Mouse (Mus musculus) layer of hippocampus, postnatal 36 days (tissue): ENCODE results near the gene Tnfrsf19. TPM values are rescaled to one million over a fixed set of nuclear protein-coding genes. Genes with fewer than 3 reads are reported as not detected.

ENCODE experiments used
- DNase-seq, 2 experiments: peaks; one replicate each; pipeline ENCODE4 v3.0.0; 2022
- total RNA-seq, 2 experiments: library from RNA; stranded (reverse); gene quantifications; 2 replicates each; pipeline ENCODE4 v1.2.3; 2021

Tnfrsf19 gene
- total RNA-seq, 2 experiments from 2014 or later, result 48.4 to 48.7 TPM

DNA sequence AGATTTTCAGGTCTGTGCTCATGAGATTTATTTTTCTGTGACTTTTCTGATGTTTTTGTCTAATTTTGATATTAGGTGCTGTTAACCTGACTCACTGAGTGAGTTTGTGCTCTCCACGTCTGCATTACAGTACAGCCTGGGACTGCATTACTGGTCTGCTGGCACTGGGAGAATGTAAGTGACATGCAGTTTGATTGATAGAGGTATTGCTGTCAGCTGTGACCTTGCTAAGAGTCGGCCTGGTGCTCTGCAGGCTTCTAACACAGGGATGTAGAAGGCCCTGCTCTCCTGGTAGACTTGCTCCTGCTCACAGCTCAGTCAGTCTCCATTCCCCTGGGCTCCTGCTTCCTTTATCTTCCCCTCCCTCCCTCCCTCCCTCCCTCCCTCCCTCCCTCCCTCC, 25.3 kb downstream of the Tnfrsf19 start:
- DNase-seq, result no peak

DNA sequence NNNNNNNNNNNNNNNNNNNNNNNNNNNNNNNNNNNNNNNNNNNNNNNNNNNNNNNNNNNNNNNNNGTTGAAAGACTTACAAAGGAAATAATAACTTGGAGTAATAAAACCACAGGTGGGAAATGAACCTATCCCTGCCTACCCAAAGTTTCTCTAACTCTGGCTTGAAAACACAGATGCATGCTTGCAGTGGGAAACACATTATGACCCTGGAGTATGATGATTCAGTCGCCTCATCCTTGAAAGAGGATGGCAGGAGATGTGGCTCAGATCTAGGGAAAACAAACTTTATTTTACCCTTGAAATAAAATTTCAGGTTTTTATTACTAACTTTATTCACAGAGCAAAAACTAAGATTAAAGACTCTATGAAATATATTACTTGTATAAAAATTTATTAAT, 26.4 kb downstream of the Tnfrsf19 start:
- no peak for DNase-seq

DNA sequence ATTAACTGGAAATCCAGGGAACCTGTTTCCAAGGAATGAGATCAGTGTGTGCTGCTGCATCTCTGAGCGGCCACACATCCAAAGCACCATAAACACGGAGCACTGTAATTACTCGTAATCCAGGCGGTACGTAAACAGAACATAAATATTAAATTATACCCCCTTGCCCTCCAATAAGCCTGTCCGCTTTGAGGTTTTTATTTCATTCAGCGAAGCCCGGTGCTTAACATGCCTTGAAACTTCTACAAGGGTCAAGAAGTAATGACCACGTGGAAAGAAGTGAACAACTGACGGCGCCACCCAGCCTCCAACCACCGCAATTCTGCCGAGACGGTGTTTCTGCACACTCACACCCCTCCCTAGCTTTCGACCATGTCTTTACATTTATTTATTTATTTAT, 31.7 kb downstream of the Tnfrsf19 start:
- no peak for DNase-seq

DNA sequence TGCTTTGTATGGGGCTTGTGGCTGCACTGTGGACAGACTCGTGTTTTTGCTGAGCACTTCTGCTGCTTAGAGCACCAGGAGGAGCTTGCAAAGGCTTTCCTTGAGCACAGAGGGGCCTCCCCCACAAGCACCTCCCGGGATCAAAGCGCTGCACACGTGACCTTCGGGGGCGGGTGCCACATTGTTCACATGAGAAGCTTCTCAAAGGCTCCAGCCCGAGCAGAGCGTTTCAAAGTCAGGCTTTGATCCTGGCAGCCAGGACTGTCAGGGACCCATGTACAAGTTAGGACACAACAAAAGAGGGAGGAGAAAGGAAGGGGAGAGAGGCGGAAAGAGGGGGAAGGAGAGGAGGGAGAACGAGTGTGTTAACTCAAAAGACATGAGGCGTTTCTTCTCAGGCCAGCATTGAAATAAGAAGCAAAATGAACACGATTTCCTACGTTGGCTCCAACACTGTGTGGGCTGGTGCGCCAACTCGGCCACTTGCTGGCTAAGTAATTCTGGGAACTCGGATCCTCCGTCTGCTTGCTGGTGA, 33.8 kb downstream of the Tnfrsf19 start:
- peak; percentile 53 for DNase-seq

DNA sequence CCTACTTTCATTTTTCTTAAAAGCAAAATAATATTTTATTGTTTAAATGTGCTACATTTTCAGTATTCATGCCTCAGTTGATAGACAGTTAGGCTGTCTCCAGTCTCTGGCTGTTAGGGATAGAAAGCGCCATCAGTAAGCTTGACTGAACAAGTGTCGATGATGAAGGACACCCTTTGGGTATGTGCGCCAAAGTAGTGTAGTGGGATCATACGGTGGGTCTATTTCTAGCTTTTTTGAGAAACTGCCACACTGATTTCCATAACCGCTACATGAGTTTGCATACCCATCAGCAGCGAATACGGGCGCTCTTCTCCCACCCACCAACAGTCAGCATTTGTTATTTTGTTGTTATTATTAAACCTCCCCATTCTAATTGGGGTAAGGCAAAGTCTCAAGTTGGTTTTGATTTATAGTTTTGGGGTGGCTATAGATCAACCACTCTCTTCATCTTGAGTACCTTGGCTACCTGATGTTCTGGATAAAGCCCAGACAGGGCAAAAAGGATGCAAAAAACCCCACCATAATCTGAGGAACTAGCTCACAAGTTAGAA, 34.6 kb downstream of the Tnfrsf19 start:
- DNase-seq, result no peak

DNA sequence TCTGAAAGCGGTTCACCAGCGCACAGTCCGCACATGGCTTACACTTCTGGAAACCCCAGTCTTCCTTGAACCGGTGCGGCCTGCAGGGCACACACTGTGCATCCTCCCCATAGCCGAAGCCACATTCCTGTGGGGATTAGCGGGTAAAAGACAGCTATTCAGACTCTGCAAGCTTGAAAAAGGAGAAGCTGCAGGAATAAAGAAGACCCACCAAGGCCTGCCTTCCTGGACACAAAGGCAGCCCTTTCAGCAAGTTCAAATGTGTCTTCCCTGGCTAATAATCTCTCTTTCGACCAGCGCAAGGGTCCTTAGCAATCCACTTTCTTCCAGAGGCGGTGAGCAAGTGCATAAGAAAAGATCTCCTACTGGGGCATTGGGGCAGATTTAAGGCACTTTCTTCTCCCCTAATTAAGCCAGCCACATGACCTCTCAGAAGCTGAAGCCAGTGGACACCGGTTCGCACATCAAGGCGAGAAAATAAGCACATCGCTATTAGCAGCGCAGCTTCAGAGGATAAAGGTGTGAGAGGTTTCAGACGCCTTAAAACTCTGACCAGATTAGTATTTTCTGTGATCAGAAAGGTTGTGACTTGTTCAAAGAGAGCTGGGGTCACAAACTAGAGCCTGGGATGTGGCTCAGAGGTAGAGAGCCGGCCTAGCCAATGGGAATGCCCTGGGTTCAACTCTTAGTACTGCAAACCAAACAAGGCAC, 41.0 kb downstream of the Tnfrsf19 start:
- no peak for DNase-seq

DNA sequence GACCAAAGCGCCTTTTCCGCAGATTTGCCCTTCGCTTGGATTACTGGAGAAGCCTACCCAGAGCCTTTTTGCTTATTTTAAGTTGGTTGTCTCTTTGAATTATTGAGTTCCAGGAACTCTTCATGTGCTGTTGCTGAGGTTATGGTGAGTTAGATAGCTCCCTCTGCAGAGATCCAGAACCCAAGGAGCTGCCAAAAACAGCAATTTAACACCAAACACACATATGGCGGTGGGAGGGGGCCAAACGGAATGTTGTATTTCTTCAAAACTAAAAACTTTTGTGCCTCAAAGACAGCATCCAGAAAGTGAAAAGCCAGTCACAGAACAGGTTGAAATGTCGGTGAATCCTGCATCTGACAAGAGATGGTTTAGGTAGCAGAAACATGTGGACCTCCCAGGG, 42.6 kb downstream of the Tnfrsf19 start:
- no peak for DNase-seq

DNA sequence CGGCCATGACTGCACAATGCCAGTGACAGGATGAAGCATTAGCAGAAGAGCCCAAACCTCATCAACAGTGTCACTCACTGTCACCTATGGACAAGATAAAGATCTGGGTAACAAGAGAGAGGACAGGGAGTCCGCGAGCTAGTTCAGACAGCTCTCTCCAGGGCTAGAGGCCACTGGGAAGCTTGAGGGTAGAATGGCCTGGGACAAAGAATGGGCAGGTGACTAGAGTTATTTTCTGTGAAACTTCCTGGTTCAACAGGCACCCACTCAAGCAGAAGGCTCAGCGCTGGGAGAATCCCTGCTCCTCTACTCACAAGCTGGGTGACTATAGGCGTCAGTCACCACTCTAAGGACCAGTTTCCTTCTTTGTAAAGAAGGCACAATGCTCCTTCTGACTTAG, 46.2 kb downstream of the Tnfrsf19 start:
- no peak for DNase-seq

DNA sequence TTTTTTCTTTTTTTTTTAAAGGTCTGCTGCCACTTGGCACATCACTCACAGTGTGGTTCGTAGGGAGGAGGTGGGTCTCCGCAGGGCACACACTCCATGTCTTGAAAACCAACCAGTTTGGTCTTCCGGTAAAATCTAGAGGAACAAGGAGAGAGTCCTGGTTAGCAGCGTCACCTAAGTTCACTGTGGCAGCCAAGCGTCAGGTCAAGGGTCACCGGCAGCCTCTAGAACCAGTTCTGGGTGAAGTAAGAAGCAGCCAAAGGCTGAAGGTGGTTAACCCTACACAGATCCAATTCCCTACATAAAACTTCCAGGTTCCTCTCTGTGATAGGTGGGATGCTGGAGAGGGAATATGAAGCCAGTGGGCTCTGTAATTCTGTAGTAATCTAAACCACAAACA, 49.7 kb downstream of the Tnfrsf19 start:
- DNase-seq, result no peak

DNA sequence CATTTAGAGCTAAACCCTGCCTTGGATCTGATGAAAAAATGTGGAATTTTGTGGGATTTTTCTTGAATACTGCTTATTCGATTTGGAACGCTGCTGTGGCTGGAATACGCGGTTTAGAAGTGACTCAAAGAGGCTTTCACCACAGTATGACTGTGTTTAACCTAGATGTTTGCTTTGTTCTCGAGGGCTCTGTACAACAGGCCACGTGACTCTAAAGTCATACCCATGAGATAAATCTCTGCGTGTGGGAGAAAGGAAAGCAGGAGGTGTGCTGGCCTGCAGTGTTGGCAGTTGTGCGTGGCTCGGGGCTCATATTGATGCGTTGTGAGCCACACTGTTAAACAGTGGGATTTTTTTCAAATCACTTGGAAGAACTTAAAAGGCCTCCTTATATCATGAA, 52.8 kb downstream of the Tnfrsf19 start:
- no peak for DNase-seq

DNA sequence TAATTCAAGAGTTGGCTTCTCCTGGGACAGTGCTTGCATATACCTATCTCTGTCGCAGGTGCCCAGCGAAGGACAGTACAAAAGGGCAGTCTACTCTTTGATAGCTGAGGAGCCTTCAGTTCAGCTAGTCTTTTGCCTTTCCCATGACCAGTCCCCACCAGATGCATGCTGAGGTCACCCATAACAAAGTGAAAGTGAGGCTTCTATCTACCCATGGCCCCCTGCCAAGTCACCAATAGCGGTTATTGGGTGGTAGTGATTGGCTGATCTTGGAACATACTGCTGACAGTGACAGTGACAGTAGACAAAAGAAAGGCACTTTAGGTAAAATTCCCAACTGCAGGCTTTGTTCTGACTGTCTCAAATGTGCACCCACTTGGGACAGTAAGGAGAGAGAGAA, 53.2 kb downstream of the Tnfrsf19 start:
- no peak for DNase-seq

DNA sequence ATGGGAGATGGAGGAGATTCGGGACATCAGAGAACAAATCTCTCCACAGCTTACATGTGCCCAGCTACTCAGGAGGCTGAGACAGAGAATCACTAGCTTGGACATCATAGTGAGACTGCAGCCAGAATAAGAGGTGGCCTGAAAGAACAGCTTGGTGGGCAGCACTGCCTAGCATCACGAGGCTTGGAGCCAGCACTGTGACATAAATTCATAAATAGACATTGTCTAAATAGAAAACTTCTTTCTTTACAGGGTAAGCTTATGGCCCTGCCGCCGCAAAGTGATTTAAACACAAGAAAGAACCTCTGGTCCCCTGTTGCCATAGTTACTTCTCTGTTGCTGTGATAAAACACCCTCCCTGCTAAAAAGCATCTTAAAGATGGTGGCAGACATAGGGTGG, 54.1 kb downstream of the Tnfrsf19 start:
- DNase-seq, result no peak

DNA sequence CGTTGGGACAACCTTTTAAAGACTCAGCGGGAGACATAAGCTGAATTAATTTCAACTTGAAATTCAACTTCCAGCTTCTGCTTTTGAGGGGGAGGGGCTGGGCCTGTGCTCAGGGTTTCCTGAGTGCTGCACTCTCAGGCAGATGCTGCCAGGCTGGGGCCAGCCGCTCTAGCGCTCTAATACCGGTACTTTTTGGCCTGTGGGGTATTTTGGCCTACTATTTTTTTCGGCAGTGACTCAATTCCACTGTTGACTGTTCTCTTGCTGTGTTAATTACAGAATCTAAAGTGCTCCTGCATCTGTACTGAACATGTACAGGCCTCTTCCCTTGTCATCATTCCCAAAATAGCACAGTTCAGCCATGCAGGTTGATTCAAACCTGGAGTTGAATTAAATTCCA, 58.1 kb downstream of the Tnfrsf19 start:
- no peak for DNase-seq

DNA sequence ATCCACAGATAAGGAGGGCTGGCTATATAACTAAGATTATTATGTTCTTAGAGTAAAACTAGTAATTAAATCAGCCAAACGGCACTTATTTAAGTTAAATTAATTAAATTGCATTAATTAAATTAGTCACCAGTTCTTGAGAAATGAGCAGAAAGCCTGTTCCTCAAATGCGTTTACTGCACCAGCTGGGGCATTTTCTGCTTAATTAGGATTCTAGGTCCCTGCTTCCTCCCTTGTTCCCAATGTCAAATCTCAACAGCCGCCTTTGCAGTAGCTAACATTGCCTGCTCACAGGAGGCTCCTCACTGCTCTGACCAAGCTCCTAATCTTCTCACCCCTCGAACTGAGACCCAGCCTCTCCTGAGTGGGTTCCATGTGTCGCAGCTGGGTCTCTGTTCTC, 59.4 kb downstream of the Tnfrsf19 start:
- DNase-seq, result no peak

DNA sequence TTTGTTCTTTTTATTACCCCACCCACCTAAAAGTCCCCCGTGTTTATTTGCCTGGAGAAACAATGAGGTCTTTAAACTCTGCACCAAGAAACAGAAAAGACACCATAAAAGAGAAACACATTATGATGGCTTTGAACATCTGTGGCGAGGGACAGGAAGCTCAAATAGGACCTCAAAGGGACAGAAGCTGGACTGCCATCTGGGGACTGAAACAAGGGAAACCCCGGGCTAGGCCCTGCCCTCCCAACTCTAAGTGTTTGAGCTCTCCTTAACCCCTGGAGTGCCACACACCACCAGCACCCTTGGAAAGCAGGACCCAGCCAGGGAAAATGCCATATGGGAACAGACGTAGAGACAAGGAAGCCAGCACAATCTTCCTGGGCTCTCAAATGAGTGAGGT, 61.2 kb downstream of the Tnfrsf19 start:
- no peak for DNase-seq

DNA sequence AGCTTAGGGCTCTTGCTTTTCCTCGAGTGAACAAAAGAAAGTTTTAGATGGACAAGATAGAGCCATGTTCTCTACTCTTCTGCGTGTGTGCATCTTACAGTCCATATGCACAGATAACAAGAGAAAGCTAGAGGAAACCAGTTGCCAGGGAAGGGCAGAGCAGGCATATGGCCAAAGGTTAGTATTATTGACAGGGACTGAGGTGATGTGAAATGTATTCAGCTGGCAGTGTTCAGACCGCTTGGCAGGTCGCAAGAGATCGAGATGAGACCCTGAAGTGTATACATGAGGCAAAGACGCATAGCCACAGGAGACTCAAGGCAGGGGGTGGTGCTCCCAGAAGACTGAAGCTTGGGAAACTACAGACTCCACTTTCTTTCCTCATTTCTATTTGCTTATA, 62.0 kb downstream of the Tnfrsf19 start:
- DNase-seq, result no peak

DNA sequence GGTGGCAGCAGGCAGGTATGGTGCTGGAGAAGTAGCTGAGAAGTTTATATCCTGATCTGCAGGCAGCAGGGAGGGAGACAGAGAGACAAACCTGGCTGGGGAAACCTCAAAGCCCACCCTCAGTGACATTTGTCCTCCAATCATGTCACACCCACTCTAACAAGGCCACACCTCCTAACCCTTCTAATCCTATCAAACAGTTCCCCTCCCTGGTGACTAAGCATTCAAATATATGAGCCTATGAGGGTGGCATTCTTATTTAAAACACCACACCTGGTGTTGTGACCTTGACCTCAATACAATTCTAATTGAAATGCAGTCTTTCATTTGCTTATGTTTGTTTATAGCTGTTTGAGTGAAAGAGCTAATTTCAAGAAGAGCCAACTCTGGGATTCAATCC, 64.2 kb downstream of the Tnfrsf19 start:
- no peak for DNase-seq

DNA sequence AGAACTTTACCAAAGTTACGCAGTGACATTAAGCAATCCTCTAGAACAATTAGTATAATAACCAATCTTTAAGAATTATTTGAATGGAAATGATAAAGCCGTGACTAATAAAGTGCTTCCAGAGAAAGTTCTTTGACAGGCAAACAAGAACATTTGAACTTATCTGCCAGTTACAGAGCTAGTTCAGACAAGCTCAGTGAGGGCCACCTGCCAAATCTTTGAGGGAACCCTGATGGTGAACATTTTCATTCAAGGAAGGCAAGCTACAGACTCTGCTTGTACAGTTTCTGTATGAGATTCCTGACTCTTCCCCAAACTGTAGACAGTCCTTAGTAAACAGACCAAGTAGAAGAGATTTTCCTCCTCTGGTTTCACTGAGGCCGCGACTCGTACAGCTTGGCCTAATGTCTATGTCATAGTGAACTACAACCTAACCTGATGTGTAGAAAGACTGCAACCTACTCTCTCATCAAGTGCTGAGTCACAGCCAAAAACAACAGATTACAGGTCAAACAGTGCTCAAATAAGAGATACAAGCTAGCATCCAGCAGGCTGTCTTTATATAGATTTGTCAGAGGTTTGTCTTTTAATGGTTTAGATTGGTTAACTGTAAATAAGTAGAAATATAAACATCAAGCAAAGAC, 65.9 kb downstream of the Tnfrsf19 start:
- no peak for DNase-seq

DNA sequence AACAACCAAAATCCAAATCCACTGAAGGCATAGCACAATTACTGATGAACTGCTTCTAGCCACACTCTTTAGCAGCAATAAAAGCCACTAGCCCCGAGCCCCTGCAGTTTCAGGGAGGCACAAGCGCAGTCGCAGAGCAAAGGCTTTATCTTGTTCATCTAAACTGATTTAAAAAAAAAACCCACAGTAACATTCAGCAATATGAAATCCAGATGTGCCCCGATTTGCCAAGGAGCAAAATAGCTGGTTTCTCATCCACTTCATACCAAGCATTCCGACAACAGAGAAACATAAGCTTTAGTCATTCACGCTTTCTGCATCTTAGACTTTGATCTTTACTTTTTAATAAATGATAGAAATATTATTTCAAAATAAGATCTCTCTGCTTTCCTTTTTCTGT, 68.2 kb downstream of the Tnfrsf19 start:
- no peak for DNase-seq

DNA sequence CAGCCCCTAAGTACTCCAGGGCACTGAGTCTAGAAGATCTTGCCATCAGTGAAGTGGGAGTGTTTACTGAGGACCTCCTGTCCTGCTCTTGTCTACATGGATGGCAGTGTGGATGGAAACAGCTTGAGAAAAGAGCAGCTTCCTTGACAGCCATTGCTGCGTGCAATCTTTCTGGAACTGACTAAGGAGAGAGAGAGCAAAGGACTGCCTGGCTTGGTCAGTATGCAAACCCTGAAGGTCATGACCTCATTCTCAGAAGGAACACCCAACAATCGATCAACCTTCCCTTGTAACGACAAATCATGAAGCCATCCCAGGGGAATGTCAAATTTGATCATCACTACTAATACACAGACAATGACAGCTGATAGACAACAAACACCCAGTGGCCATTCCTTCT, 70.1 kb downstream of the Tnfrsf19 start:
- DNase-seq, result no peak

DNA sequence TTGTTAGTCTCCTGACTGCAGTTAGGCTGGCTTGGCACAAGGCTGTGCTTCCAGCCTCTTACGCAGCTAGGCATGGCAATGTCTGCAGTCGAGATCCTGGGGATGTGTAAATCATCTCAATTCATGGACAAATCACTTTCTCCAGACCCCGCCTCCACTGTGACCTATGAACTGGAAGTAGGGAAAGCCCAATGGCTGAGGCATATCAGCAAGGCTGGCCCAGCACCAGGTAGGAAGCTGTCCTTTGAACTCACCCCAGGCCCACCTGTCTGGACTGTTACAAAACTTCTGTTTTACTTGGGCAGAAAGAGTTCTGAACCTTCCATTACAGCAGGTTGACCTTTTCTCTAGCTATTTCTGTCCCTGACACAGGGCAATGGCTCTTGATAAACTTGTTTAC, 70.6 kb downstream of the Tnfrsf19 start:
- no peak for DNase-seq

DNA sequence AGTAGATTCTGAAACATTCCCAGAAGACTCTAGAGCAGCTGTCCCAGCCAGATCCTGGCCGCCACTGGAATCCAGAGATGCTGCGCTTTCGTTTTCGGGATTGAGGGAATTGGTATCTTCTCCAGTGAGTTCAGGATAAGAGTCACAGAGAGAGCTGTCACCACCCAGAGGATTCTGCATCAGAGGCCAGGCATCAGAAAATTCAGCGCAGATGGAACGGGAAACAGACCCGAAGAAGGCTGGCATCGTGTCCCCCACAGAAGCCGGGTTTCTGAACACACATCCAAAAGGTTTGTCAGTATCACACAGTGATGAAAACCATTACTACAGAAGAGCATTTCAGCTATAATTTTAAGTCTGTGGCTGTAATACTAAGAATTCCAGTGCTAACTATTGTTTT, 75.3 kb downstream of the Tnfrsf19 start:
- DNase-seq, result no peak

DNA sequence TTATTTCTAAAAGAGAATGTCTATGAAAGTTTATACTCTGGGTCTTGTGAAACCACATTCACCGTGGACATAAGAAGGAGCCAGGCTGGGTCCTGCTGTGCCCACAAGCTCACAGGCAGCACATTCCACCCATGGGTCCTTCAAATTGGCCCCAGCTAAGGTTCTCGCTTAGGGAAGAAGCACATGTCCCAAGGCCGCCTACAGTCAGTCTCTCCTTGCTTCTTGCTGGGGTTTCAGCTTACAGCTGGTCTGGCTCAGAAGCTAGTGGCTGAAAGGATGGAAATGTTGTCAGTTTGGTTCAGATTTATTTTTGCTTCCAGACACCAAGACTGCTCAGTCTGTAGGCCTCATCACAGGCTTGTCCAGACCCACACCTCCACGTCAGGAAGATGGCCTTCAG, 80.2 kb downstream of the Tnfrsf19 start:
- no peak for DNase-seq
